Mouse (Mus musculus): ENCODE measurements around the gene Ptprn. TPM values are rescaled to one million over a fixed set of nuclear protein-coding genes. Genes with fewer than 3 reads are reported as not detected.
"Not testable (repeated sequence)": the region's sequence is repeated elsewhere in the genome, so short reads cannot be mapped to it uniquely, and the experiment has no call there.

The Ptprn gene
- total RNA-seq, 1 experiment from 2014 or later: 0.14 TPM

DNA sequence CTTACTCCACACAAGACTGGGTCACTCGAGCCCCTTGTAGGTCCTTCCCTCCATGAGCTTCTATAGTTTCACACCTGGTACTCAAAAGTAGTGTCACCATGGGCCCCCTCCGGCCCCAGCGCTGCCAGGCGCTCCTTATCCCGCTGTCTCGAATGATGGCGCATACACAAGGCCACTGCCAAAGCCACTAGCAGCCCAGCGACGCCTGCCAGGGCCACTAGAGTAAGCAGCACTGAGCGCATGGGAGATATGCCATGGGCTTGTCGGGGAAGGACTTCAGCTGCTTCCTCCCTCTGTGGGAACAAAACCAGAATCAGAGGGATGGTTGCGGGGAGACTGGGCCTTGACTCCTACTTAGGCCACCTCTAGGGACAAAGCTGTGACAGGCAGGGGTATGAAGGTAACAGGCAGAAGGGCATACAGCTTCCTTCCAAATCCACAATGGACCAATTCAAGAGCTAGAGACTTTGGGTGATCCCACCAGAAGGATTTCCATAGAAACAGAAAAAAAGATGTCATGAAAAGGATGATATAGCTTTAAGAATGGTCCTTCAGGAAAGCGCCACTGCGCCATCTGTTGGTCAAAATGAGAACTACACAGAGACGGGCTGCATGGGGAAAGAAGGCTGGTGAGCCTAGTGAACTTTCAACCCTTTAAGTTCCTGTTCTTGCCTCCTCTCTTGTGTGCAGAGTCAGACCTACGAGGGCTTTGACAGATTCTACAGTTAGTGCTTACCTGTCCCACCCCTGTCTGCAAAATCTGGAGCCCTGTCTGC is 10.3 kb downstream of the Ptprn start:
- peak; percentile 71 for ATAC-seq (replicated peaks; ENCODE audit: low read depth, poor library complexity, severe bottlenecking)

DNA sequence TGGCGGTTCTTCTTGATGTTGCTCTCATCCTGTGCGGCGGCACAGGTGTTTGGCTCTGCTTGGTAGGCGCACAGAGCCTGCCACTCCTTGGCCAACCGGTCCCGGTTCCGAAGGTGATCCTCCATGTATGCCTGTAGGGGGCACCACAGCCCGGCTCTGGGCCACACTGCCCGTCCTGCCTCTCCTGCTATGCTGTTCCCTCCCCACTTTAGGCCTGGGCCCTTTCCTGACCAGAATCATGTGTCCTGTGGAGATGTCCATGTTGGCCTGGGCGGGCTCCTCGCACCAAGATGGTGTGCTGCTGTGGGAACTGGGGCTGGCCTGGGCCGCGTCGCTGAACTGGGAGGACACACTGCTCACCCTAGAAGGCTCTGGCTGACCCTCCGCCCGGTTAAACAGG is 11.3 kb downstream of the Ptprn start:
- ATAC-seq (replicated peaks; ENCODE audit: low read depth, poor library complexity, severe bottlenecking): no peak

- ATAC-seq (replicated peaks; ENCODE audit: low read depth, poor library complexity, severe bottlenecking): no peak
Measured at GRCm38 (mm10) chr1:75252308-75252707, 12.0 kb downstream of the Ptprn start.

- ATAC-seq (replicated peaks; ENCODE audit: low read depth, poor library complexity, severe bottlenecking): peak; percentile 81
Measured at GRCm38 (mm10) chr1:75251112-75251970, 13.0 kb downstream of the Ptprn start.

DNA sequence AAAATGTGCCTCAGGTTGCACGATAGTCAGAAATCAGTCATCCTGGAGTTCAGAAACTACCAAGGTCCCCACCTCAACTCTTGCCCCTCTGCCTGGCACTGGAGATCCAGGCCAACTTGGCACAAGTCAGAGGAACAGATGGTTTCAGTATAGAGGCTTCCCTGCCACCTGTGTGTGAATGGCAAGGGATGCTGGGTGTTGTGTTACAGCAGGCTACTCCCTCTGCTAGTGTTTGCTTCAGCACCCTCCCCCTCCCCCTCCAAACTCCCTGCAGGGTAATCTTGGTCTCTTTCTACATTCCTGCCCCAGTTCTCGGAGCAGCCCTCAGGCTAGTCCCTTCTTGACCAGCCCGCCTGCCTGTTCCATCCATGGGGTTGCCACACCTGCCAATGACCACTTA is 13.8 kb downstream of the Ptprn start:
- no peak for ATAC-seq (replicated peaks; ENCODE audit: low read depth, poor library complexity, severe bottlenecking)

DNA sequence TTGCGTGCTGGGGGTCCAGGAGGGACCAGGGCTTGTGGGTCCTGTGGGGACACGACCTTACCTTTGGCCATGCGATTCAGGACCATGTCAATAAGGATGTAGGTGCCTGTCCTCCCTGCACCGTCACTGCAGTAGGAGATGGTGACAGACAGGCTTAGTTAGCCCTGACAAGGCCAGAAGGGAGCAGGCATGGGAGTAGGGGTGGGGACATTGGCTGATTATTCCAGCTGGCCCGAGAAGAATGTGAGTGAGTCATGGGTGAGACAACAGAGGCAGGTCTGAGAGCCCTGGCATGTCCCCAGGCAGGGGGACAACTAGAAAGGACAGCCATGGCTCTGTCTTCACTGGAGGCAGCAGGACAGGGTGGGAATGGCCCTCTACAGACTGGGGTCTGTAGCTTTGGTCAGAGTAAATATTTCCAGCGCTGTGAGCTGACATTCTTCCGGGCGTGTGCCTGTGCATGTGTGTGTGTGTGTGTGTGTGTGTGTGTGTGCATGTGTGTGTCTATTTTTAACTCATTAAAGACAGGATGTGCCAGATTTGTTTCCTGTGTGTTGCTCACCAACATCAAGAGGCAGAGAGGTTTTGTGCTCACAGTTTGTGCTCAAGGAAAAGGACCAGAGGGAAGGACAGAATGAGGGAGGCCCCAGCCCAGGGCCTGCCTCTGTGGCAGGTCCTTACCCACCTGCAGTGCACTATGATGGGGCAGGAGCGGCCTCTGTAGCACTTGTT is 16.1 kb downstream of the Ptprn start:
- no peak for ATAC-seq (replicated peaks; ENCODE audit: low read depth, poor library complexity, severe bottlenecking)

- no peak for ATAC-seq (replicated peaks; ENCODE audit: low read depth, poor library complexity, severe bottlenecking)
Measured at GRCm38 (mm10) chr1:75247071-75247930, 17.0 kb downstream of the Ptprn start.

GRCm38 (mm10) chr1:75244836-75245235 is 19.5 kb downstream of the Ptprn start:
- peak; percentile 89 for ATAC-seq (replicated peaks; ENCODE audit: low read depth, poor library complexity, severe bottlenecking)

- no peak for ATAC-seq (replicated peaks; ENCODE audit: low read depth, poor library complexity, severe bottlenecking)
Measured at GRCm38 (mm10) chr1:75244175-75244826, 20.0 kb downstream of the Ptprn start.

DNA sequence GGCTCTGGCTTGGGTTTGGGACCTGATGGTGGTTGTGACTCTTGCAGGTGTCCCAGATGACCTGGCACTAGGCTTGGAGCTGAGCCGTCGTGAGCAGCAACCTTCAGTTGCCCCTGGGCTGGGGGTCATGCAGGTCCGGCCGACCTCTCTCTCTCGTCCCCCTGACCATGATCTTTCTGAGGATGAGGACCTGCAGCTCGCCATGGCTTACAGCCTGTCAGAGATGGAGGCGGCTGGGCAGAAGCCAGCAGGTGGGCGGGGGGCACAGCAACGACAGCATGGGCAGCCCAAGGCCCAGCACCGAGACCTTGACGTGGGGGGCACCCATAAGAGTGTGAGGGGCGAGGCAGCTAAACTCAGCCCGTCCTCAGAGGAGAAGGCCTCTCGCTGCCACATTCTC is 20.9 kb downstream of the Ptprn start:
- ATAC-seq (replicated peaks; ENCODE audit: low read depth, poor library complexity, severe bottlenecking): no peak

- no peak for ATAC-seq (replicated peaks; ENCODE audit: low read depth, poor library complexity, severe bottlenecking)
Measured at GRCm38 (mm10) chr1:75239591-75239990, 24.7 kb downstream of the Ptprn start.

GRCm38 (mm10) chr1:75236117-75237050 is 27.9 kb downstream of the Ptprn start, which contains the start of gene Dnajb2:
Gene Dnajb2, plus strand, starts transcription at chr1:75236406.
- peak; percentile 66 for ATAC-seq (replicated peaks; ENCODE audit: low read depth, poor library complexity, severe bottlenecking)

DNA sequence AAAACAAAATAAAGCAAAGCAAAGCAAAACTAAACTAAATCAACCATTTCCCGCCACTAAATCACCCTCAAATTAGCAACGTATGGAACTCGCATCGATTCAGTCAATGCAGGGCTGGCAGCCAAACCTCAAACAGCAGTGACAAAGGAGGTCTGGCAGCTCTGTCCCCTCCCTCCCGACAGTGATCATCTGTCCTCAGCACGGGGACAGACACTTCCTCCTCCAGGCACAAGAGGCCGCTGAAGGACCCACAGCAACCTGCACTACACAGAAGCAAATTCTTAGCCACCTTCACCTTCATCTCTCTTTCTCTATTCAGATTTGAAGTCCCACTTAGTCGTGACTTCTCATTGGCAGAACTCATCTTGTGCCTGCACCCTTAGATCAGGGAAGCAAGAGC is 29.7 kb downstream of the Ptprn start:
- ATAC-seq (replicated peaks; ENCODE audit: low read depth, poor library complexity, severe bottlenecking): peak; percentile 75

DNA sequence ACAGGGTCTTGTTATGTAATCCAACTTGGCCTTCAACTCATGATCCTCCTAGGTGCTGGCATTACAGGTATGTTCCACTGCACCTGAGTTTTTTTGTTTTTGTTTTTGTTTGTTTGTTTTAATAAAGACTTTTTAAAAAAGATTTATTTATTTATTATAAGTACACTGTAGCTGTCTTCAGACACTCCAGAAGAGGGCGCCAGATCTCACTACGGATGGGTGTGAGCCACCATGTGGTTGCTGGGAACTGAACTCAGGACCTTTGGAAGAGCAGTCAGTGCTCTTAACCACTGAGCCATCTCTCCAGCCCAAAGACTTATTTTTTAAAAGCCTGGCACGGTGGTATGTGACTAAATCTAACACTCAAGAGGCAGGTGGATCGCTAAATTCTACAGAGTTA is 31.8 kb downstream of the Ptprn start:
- ATAC-seq (replicated peaks; ENCODE audit: low read depth, poor library complexity, severe bottlenecking): not testable (repeated sequence)

DNA sequence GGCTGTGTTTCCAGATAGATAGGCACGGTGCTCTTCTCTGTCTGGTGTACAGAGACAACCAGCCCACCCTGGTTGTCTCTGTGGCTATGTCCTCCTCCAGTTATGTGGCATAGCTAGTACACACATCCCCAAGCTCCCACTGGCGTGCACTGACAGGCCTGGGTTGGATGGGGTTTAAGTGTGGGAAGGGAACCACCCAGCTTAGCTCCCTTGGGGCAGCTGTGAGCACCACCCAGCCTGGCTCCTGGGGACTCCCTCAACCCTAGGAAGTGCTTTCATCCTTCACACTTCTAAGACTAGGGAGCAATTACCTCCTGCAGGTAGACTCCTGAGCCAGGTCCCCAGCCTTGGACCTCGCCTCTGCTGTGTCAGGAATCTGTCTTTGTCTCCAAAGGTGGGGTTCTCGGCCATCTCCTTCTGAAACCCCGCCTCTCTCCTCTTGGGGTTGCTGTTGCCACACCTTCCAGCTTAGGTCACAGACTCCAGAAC is 32.6 kb downstream of the Ptprn start, which contains the start of gene A630095N17Rik:
TSS of gene A630095N17Rik (minus strand) at position 439 of the 489 bp plus-strand sequence.
- no peak for ATAC-seq (replicated peaks; ENCODE audit: low read depth, poor library complexity, severe bottlenecking)

DNA sequence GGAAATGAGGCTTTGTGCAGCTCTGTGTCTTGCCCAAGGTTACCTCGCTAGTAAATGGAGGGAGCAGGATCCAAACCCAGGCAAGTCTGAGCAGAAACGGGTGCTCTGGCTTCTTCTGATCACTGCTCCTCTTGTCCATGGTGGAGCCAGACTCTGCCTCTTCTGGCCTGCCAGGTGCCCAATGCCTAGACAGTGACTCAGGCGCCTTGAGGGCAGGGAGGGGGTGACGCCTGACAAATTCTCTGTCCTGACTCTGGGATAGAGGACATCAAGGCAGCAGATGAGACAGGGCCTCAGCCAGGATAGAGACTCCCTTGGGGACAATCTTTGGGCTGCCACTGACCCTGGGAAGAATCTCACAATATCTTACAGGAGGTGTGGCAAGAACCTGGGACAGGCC is 33.1 kb downstream of the Ptprn start:
- ATAC-seq (replicated peaks; ENCODE audit: low read depth, poor library complexity, severe bottlenecking): no peak

GRCm38 (mm10) chr1:75230335-75230994 is 33.8 kb downstream of the Ptprn start:
- ATAC-seq (replicated peaks; ENCODE audit: low read depth, poor library complexity, severe bottlenecking): peak; percentile 10; the same call in 1 of the 2 replicates

Data from common myeloid progenitor, adult 5-6 weeks (primary cell).